Mouse (Mus musculus) heart, adult 2 months (tissue): ENCODE data around the gene Gpr160.
A peak's percentile ranks its signal among the peaks of the same experiment; 100 is the strongest.

ENCODE experiments used
- CTCF ChIP-seq: fragments of 200-600 bp; IDR thresholded peaks from 2 replicates; pipeline ENCODE4 v1.8.1; 2022; ENCODE audit warnings: antibody characterized with exemption, mild to moderate bottlenecking, moderate library complexity
- EP300 ChIP-seq: fragments of 200-500 bp; IDR thresholded peaks from 2 replicates; pipeline ENCODE4 v1.6.1; 2011; ENCODE audit warnings: low read depth, low read length, control low read depth; ENCODE audit not compliant: insufficient read depth
- POLR2A ChIP-seq: fragments of 200-500 bp; IDR thresholded peaks from 2 replicates; pipeline ENCODE4 v1.6.1; 2011; ENCODE audit warnings: mild to moderate bottlenecking, low read depth, low read length, control low read depth; ENCODE audit not compliant: insufficient read depth

GRCm38 (mm10) chr3:30917160-30917559 is 61.4 kb downstream of the Gpr160 start:
- TF ChIP-seq CTCF, result no peak
- TF ChIP-seq POLR2A, result no peak
- TF ChIP-seq EP300, result 0 out of 2 replicates have a peak, but pooled peaks have one; percentile 28
